Mouse (Mus musculus) thymus, adult 2 months (tissue): Measurements from ENCODE around the gene Ccl8. TPM values are rescaled to one million over a fixed set of nuclear protein-coding genes. Genes with fewer than 3 reads are reported as not detected.

Experiments used
- DNase-seq: peaks from one replicate; pipeline ENCODE4 v3.0.0; 2021
- H3K27ac ChIP-seq: fragments of 200-500 bp; 2 replicates; pipeline ENCODE4 v1.5.1; 2012; ENCODE audit warnings: low read length, control low read depth; ENCODE audit not compliant: control insufficient read depth, insufficient read depth
- H3K27me3 ChIP-seq: fragments of 200-500 bp; 2 replicates; pipeline ENCODE4 v1.6.1; 2012; ENCODE audit warnings: mild to moderate bottlenecking, low read length, moderate library complexity, mixed read lengths; ENCODE audit not compliant: control insufficient read depth, insufficient read depth
- H3K36me3 ChIP-seq: fragments of 200-500 bp; 2 replicates; pipeline ENCODE4 v1.6.1; 2012; ENCODE audit warnings: mild to moderate bottlenecking, low read length, moderate library complexity; ENCODE audit not compliant: control insufficient read depth, insufficient read depth
- H3K4me1 ChIP-seq: fragments of 200-500 bp; replicated peaks from 2 replicates; pipeline ENCODE4 v1.6.1; 2012; ENCODE audit warnings: low read length; ENCODE audit not compliant: control insufficient read depth, insufficient read depth
- H3K4me3 ChIP-seq: fragments of 200-500 bp; 2 replicates; pipeline ENCODE4 v1.5.1; 2012; ENCODE audit warnings: mild to moderate bottlenecking, low read length, control low read depth, moderate library complexity; ENCODE audit not compliant: control insufficient read depth, insufficient read depth
- CTCF ChIP-seq: fragments of 200-500 bp; IDR thresholded peaks from 2 replicates; pipeline ENCODE4 v1.5.1; 2012; ENCODE audit warnings: mild to moderate bottlenecking, control low read depth, low read length, moderate library complexity, borderline replicate concordance; ENCODE audit not compliant: control insufficient read depth, poor library complexity, insufficient read depth; ENCODE audit errors: extremely low read depth
- POLR2A ChIP-seq: fragments of 200-500 bp; IDR thresholded peaks from 2 replicates; pipeline ENCODE4 v1.6.1; 2012; ENCODE audit warnings: mild to moderate bottlenecking, low read length, control low read depth, moderate library complexity; ENCODE audit not compliant: control insufficient read depth, poor library complexity, insufficient read depth; ENCODE audit errors: extremely low read depth
- WGBS: fragments of 180-500 bp; shearing (Covaris S2); methylation state at CpG from one replicate; pipeline ENCODE4 v1.1.7; 2018; 5-methylcytosine and 5-hydroxymethylcytosine counted together
- polyA plus RNA-seq: library from polyadenylated mRNA; depleted of rRNA; stranded (reverse); fragments of >200 nt; gene quantifications from 2 replicates; pipeline ENCODE4 v1.2.3, GENCODE M21; 2012; rRNA removed

Ccl8 gene
- polyA plus RNA-seq, 1 experiment: 23.5 TPM

- no peaks in the 10 kb centered on the region for H3K36me3 ChIP-seq
- H3K27ac ChIP-seq: no peak overlapping the region
- DNase-seq: no peak
- TF ChIP-seq POLR2A: no peak
- no peak for TF ChIP-seq CTCF
- 74% methylated on average over 8 of the region's 8 CpGs for WGBS
- no peak overlapping the region for H3K4me3 ChIP-seq
- no peaks in the 10 kb centered on the region for H3K27me3 ChIP-seq
- H3K4me1 ChIP-seq: no peaks in the 10 kb centered on the region
These were observed 48.3 kb downstream of the Ccl8 start for GRCm38 (mm10) chr11:82163285-82163684.

Other genes starting within 250 kb of the Ccl8 start
- 0.08 and 0.10 TPM in 2 replicates for gene Asic2, start 146.7 kb upstream of the Ccl8 start, polyA plus RNA-seq
- 3.7 and 4.3 TPM in 2 replicates for gene Ccl2, start 79.6 kb upstream of the Ccl8 start, polyA plus RNA-seq
- not detected in 2 replicates for gene Gm17268, start 76.6 kb upstream of the Ccl8 start, polyA plus RNA-seq
- 0.59 and 0.81 TPM in 2 replicates for gene Ccl7, start 69.5 kb upstream of the Ccl8 start, polyA plus RNA-seq
- 19.3 and 30.1 TPM in 2 replicates for gene Ccl11, start 57.4 kb upstream of the Ccl8 start, polyA plus RNA-seq
- 5.4 and 10.5 TPM in 2 replicates for gene Ccl12, start 13.3 kb upstream of the Ccl8 start, polyA plus RNA-seq
- gene Ccl1, start 190.5 kb downstream of the Ccl8 start, polyA plus RNA-seq: 0.48 and 1.1 TPM in 2 replicates